Mouse (Mus musculus) forebrain, embryonic 15.5 days (tissue): ENCODE measurements around the gene Rasgef1c. TPM values are rescaled to one million over a fixed set of nuclear protein-coding genes. Genes with fewer than 3 reads are reported as not detected.

Experiments
- ATAC-seq: fragments of 200-750 bp; cut with Nextera tagmentation; replicated peaks from 2 replicates; pipeline ENCODE4 v1.8.0; 2017; ENCODE audit warnings: mild to moderate bottlenecking, moderate TSS enrichment, moderate library complexity
- H3K27ac ChIP-seq: fragments of 300-500 bp; sonication (generic); replicated peaks from 2 replicates; pipeline ENCODE4 v1.5.1; 2015; ENCODE audit warnings: mild to moderate bottlenecking, inconsistent platforms
- H3K27me3 ChIP-seq: fragments of 300-500 bp; sonication (generic); 2 replicates; pipeline ENCODE4 v1.6.1; 2015; ENCODE audit warnings: inconsistent platforms
- H3K36me3 ChIP-seq: fragments of 300-500 bp; sonication (generic); 2 replicates; pipeline ENCODE4 v1.6.1; 2015; ENCODE audit warnings: mild to moderate bottlenecking, inconsistent platforms
- H3K4me1 ChIP-seq: fragments of 300-500 bp; sonication (generic); 2 replicates; pipeline ENCODE4 v1.6.1; 2015; ENCODE audit warnings: inconsistent platforms
- H3K4me2 ChIP-seq: fragments of 300-500 bp; sonication (generic); replicated peaks from 2 replicates; pipeline ENCODE4 v1.6.1; 2015; ENCODE audit warnings: mild to moderate bottlenecking, inconsistent platforms
- H3K4me3 ChIP-seq: fragments of 300-500 bp; sonication (generic); 2 replicates; pipeline ENCODE4 v1.5.1; 2015; ENCODE audit warnings: mild to moderate bottlenecking, inconsistent platforms
- H3K9ac ChIP-seq: fragments of 300-500 bp; sonication (generic); replicated peaks from 2 replicates; pipeline ENCODE4 v1.6.1; 2015; ENCODE audit warnings: mild to moderate bottlenecking, inconsistent platforms
- H3K9me3 ChIP-seq: fragments of 300-500 bp; sonication (generic); 2 replicates; pipeline ENCODE4 v1.6.1; 2016; ENCODE audit warnings: inconsistent platforms
- WGBS: fragments of 180-500 bp; shearing (Covaris S2); methylation state at CpG from one replicate; pipeline ENCODE4 v1.1.7; 2015; ENCODE audit warnings: mixed read lengths; 5-methylcytosine and 5-hydroxymethylcytosine counted together
- polyA plus RNA-seq: library from polyadenylated mRNA; unstranded; fragments of >200 nt; fragmentation: Nextera tagmentation; extraction: Ambion mirVana; gene quantifications from 2 replicates; pipeline ENCODE4 v1.2.1, GENCODE M21; 2015

Gene Rasgef1c
- 11.8 and 14.8 TPM in 2 replicates for polyA plus RNA-seq

DNA sequence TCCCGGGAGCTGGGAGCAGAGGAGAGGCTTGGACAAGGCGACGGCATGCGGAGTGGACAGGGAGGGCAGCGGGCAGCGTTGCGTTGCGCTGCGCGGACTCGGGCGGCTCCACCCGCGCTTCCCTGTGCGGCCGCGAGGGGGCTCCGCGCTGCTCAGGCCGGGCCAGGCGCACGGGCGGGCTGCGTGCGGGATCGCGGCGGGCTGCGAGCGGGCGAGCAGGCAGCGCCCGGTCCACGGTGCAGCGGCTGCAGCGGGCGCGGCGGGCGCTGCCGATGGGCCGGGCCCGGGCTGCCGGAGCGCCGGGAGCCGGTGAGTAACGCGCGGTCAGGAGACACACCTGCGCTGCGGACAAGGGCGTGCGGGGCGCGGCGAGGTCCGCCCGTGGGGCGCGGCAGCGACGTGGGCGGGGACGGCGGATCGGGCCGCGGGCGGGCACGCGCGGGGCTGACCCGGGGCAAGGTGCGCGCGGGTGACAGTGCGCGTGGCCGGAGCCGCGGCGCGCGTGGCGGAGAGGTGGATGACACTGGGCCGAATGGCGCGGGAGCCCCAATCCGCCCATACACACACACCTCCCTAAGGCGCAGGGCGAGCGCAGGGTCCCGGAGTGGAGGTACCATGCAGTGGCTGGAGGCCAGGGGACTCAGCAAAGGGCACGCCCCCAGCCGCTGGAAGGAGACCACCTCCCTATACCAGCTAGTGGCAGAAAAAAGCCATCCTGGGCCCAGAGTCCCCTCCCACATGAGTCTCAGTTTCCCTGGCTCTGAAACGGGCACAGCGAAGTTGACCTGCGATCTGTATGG is at the start of gene Rasgef1c:
TSS of gene Rasgef1c (plus strand) at position 177 of the 800 bp plus-strand sequence.
- H3K9ac ChIP-seq = peak within 1 kb of the TSS; percentile 87
- peak within 1 kb of the TSS; percentile 81 for H3K4me3 ChIP-seq
- ATAC-seq = peak; percentile 95
- 3% methylated on average over 71 of the region's 99 CpGs for WGBS
- peaks cover 7% of the 10 kb centered on the region; the same call in 1 of the 2 replicates for H3K9me3 ChIP-seq
- peaks cover 14% of the 10 kb centered on the region for H3K27me3 ChIP-seq
- peaks cover 4% of the 10 kb centered on the region for H3K4me1 ChIP-seq
- H3K4me2 ChIP-seq = peak within 1 kb of the TSS; percentile 93
- no peaks in the 10 kb centered on the region for H3K36me3 ChIP-seq
- H3K27ac ChIP-seq = no peak within 1 kb of the TSS

DNA sequence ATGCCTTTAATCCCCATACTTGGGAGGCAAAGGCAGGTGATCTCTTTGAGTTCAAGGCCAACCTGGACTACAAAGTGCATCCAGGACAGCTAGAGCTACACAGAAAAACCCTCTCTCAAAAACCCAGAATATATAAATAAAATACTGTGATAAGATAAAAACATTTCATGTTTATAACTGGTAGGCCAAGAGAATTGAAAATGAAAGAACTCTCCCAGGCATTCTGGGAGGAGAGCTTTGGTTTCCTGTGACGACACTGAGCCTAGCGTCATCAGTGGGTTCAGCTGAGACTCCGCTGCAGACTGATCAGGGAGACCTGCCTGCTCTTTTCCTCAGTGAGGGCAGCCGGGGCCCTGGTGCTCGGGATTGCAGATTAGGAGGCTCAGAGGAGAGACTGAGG is 46.5 kb upstream of the Rasgef1c start:
- Histone ChIP-seq H3K9ac (no peak overlapping the region), H3K4me3 (no peak overlapping the region), H3K4me1 (no peaks in the 10 kb centered on the region; the same call in 1 of the 2 replicates), H3K27me3 (no peaks in the 10 kb centered on the region), H3K36me3 (peaks cover 28% of the 10 kb centered on the region; the same call in 1 of the 2 replicates), H3K9me3 (no peaks in the 10 kb centered on the region), H3K27ac (no peak overlapping the region), H3K4me2 (no peak overlapping the region)
- WGBS = 81% methylated on average over 5 of the region's 5 CpGs
- no peak for ATAC-seq

DNA sequence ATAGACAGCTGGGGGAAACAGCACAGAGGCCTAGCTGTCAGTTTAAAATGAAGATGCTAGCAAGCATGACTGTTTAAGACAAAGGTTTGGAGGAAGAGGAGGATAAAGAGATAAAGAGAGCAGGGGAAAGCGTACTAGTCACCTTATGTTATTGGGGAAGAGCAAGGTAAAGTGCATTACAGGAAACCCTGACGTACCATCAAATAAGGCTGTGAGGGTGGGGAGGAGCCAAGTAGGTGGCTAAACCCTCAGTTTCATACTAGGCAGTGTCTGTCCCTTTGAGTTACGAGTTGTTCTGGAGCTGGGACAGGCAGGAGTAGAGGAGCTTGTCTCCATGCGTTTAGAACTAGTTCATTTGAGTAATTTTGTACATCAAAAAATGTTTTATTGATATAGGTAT is 40.5 kb upstream of the Rasgef1c start:
- no peak overlapping the region for H3K4me3 ChIP-seq
- no peaks in the 10 kb centered on the region for H3K9me3 ChIP-seq
- peaks cover 16% of the 10 kb centered on the region; the same call in 1 of the 2 replicates for H3K36me3 ChIP-seq
- H3K4me2 ChIP-seq = no peak overlapping the region
- H3K27ac ChIP-seq = no peak overlapping the region
- H3K4me1 ChIP-seq = no peaks in the 10 kb centered on the region
- H3K9ac ChIP-seq = no peak overlapping the region
- H3K27me3 ChIP-seq = no peaks in the 10 kb centered on the region
- WGBS = 96% methylated on average over 4 of the region's 4 CpGs
- no peak for ATAC-seq

DNA sequence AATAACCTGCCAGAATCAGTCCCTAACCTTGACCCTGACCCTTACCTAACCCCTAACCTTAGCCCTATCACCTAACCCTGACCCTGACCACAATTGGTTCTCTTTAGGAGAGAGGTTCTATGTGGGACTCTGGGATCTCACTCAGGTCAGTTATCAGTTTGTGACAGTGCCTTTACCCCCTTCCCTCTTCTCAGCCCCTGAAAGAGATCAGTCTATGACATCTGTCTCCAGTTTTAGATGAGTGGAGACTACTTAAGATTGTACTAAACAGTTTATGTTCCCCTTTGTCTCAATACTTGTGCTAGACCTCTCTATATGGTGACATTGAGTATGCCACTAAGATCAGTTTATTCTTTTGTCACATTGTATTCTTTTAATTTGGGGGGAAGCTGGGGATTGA is 37.7 kb upstream of the Rasgef1c start:
- Histone ChIP-seq H3K9me3 (no peaks in the 10 kb centered on the region), H3K36me3 (peaks cover 17% of the 10 kb centered on the region; the same call in 1 of the 2 replicates), H3K9ac (no peak overlapping the region), H3K4me3 (no peak overlapping the region), H3K4me2 (no peak overlapping the region), H3K27me3 (no peaks in the 10 kb centered on the region), H3K27ac (no peak overlapping the region), H3K4me1 (no peaks in the 10 kb centered on the region)
- no peak for ATAC-seq

DNA sequence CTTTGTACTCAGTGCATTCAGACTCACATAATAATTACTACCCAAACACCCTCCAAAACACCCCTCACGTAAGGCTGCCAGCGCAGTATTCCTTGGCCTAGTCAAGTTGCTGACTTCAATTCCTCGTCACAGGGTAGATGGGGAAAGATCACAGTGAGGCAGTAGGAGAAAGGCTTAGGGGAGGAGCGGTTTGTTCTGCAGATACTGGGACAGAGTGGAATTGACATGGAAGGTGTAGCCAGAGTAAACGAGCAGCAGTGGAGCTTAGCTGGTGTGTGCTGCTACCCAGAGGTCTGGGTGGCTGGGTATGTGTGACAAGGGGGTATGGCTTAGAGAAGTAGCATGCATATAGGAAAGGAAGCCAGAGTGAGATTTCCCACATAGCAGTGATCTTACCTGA is 34.3 kb upstream of the Rasgef1c start:
- no peak for ATAC-seq
- Histone ChIP-seq H3K9ac (no peak overlapping the region), H3K27ac (no peak overlapping the region), H3K4me2 (no peak overlapping the region), H3K4me1 (no peaks in the 10 kb centered on the region), H3K4me3 (no peak overlapping the region), H3K36me3 (peaks cover 26% of the 10 kb centered on the region), H3K9me3 (no peaks in the 10 kb centered on the region), H3K27me3 (no peaks in the 10 kb centered on the region)
- 83% methylated on average over 5 of the region's 5 CpGs for WGBS

DNA sequence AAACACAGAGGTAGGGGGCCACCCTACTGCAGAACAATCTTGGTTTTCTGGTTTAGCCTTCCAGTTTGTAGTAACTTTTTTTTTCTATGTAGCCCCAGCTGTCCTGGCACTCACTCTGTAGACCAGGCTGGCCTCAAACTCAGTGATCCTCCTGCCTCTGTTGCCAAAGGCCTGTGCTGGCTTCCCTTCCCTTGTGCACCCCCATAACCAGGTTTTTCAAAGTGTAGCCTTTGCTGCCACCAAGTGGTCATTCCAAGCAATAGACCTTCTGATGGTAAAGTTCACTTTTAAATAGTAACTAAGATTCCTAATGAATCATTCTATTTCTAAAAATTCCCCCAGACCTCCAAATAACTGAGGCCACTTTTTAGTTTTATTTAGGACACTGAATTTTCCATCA is 31.9 kb upstream of the Rasgef1c start:
- H3K36me3 ChIP-seq = peaks cover 38% of the 10 kb centered on the region
- H3K9me3 ChIP-seq = no peaks in the 10 kb centered on the region
- no peak overlapping the region for H3K9ac ChIP-seq
- no peak overlapping the region for H3K4me3 ChIP-seq
- peak; percentile 67 for ATAC-seq
- no peaks in the 10 kb centered on the region for H3K27me3 ChIP-seq
- H3K27ac ChIP-seq = no peak overlapping the region
- no peaks in the 10 kb centered on the region for H3K4me1 ChIP-seq
- no peak overlapping the region for H3K4me2 ChIP-seq

DNA sequence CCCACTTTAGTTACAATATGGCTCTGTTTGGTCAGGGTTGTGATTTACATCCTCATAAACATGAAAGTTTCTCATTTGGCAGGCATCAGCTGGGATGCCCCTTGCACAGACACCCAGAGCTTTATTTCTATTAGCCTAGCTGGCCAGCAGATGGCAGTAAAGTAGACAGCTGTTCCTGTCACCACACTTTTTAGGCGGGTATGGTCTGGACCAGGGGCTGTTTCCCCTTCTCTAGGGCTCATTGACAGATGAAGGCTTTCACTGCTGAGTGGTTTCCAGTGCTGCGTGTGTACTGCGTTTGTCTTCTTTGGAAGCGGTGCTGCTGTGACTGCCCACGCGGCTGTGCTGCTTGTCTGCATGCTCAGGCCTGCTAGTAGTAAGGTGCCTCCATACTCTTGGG is 29.7 kb upstream of the Rasgef1c start:
- Histone ChIP-seq H3K4me2 (no peak overlapping the region), H3K36me3 (peaks cover 41% of the 10 kb centered on the region), H3K9me3 (no peaks in the 10 kb centered on the region), H3K4me1 (peaks cover 3% of the 10 kb centered on the region), H3K9ac (no peak overlapping the region), H3K27me3 (no peaks in the 10 kb centered on the region), H3K4me3 (no peak overlapping the region), H3K27ac (no peak overlapping the region)
- 49% methylated on average over 6 of the region's 6 CpGs for WGBS
- peak; percentile 71 for ATAC-seq

DNA sequence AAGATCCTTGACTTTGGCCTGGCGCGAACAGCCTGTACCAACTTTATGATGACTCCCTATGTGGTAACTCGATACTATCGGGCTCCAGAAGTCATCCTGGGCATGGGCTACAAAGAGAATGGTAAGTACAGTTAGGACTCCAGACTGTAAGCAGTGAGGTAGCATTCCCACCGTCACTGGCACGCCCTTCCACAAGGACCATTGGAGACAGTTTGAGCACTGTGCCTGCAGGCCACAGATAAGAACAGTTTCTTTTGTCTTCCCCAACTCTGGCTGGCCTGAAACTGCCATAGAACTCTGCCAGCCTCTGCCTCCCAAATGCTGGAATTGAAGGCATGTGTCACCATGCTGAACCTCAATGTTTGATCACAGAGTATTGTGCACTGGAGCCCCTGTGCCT is 28.9 kb upstream of the Rasgef1c start:
- H3K36me3 ChIP-seq = peaks cover 33% of the 10 kb centered on the region
- no peak for ATAC-seq

DNA sequence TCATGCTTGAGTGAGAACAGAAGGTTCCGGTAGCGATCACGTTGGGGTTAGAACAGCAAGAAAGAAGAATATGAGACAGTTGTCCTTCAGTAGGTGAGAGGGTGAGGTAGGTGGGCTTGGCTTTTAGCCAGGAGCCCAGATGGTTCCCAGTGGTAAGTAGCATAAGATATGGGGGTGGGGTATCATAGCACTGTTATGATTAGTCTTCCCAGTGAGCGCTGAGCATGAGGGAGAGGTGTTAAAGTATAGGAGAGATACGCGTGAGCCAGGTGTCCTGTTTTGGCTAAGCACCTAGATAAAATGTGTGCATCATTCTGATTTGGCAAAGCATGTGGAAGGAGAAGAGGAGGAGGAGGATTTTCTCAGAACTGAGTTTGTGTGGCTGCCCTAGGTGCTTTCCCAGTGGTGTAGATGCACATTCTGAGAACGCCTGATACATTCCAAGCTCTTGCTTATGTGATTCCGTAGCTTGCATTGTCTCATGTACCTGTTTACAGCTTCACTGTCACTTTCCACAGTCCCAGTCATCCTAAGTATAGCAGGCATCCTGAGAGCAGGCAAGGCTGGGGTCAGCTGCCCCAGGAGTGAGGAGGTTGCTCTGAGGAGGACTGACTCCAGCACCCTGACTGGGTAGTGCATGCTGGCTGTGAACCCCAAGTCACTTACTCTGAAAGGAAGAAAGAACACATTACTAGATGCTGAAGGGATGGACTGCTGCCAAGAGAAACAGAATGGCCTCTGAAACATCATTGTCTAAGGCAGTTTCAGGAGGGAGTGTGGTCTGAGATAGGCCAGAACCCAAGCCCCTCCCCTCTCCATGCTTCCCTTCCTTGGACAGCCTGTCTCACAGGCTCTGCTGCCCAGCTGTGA is 24.5 kb upstream of the Rasgef1c start:
- H3K27me3 ChIP-seq = no peaks in the 10 kb centered on the region
- peak overlapping the region; percentile 48 for H3K27ac ChIP-seq
- peaks cover 11% of the 10 kb centered on the region for H3K4me1 ChIP-seq
- no peak overlapping the region for H3K4me2 ChIP-seq
- 75% methylated on average over 8 of the region's 8 CpGs for WGBS
- H3K9me3 ChIP-seq = no peaks in the 10 kb centered on the region
- peak; percentile 76 for ATAC-seq
- H3K9ac ChIP-seq = no peak overlapping the region
- no peak overlapping the region for H3K4me3 ChIP-seq
- peaks cover 34% of the 10 kb centered on the region for H3K36me3 ChIP-seq

More for the DNA sequence above, 28.9 kb upstream of the Rasgef1c start:
- Histone ChIP-seq H3K4me2 (no peak overlapping the region), H3K27ac (no peak overlapping the region), H3K27me3 (no peaks in the 10 kb centered on the region), H3K4me1 (peaks cover 11% of the 10 kb centered on the region), H3K4me3 (no peak overlapping the region), H3K9me3 (no peaks in the 10 kb centered on the region), H3K9ac (no peak overlapping the region)
- WGBS = 94% methylated on average over 6 of the region's 6 CpGs

DNA sequence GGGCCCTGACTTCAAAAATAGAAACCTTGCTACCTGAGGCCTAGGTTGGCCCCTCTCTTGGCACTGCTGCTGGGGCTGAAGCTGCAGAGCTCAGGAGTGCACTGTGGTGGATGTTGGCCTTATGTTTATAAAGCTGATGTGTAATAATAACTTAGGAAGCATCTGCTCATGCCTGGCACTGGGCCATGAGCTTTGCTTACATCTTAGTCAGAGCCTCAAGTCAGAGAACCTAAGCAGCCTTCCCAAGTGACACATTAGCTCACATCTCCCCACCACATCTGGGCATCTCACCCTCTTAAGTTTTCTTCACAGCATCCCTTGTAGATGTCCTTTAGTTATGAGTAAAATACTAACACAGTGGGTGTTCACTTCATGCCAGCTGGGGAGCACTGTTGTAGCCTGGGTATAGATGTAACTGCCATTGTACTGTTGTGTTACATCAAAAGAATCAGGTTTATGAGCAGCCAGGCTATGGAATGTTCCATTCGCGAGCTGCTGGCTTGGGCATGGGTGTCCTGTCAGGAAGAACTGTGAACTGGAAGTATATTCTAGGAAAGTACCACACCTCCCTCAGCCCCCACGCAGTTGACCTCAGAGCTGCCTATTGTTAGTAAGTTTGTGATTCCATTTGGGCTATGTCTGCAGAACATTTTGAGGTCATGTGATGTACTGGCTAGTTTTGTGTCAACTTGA is 21.5 kb upstream of the Rasgef1c start:
- no peak overlapping the region for H3K4me3 ChIP-seq
- no peak overlapping the region for H3K9ac ChIP-seq
- H3K27ac ChIP-seq = no peak overlapping the region
- H3K4me2 ChIP-seq = no peak overlapping the region
- no peaks in the 10 kb centered on the region for H3K27me3 ChIP-seq
- H3K9me3 ChIP-seq = no peaks in the 10 kb centered on the region
- H3K4me1 ChIP-seq = peaks cover 11% of the 10 kb centered on the region
- WGBS = 89% methylated on average over 3 of the region's 3 CpGs
- H3K36me3 ChIP-seq = peaks cover 31% of the 10 kb centered on the region
- no peak for ATAC-seq

DNA sequence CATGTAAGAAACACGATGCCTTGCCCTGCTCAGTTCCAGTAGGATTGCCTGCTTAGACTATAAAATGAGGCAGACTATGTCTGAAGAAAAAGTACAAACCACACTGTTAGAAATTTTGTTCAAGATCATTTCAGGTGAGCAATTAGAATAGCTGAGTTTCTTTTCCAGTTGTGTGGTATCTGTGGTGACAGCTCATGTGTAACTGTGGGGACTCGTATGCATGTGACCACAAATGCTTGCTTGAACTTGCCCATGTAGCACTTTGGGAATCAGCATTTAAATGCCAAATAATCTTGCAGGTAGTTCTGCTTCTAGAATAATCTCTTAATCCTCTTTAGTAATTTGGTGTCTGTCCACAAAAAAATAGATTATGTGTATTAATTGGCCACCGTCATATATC is 18.2 kb upstream of the Rasgef1c start:
- Histone ChIP-seq H3K4me1 (no peaks in the 10 kb centered on the region), H3K27ac (no peak overlapping the region), H3K36me3 (peaks cover 28% of the 10 kb centered on the region), H3K4me2 (no peak overlapping the region), H3K27me3 (no peaks in the 10 kb centered on the region), H3K9ac (no peak overlapping the region), H3K9me3 (no peaks in the 10 kb centered on the region), H3K4me3 (no peak overlapping the region)
- 89% methylated on average over 3 of the region's 3 CpGs for WGBS
- ATAC-seq = no peak

DNA sequence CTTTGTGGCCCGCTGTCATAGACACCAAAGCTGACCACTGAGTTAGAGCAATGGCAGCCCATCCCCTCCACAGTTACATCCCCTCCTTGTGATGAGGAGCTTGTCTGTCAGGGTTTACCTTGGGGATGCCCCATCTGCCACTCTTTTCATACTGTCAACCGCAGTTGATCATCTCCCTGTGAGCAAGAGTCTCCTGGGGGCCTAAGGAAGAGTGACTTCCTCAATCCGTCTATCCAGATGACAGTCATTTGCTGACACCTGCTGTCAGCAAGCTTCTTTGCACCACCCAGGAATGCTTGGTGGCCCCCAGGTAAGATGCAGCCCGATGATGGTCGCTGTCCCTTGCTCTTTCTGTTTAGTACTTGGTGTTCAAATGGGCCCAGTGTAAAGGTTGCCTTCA is 13.2 kb upstream of the Rasgef1c start:
- Histone ChIP-seq H3K9me3 (no peaks in the 10 kb centered on the region), H3K27ac (no peak overlapping the region), H3K9ac (no peak overlapping the region), H3K27me3 (no peaks in the 10 kb centered on the region), H3K36me3 (peaks cover 9% of the 10 kb centered on the region), H3K4me1 (no peaks in the 10 kb centered on the region), H3K4me3 (no peak overlapping the region), H3K4me2 (no peak overlapping the region)
- ATAC-seq = no peak
- 85% methylated on average over 5 of the region's 5 CpGs for WGBS
